Mouse (Mus musculus) heart, embryonic 10.5 days (tissue): ENCODE results near the gene Etv2. TPM values are rescaled to one million over a fixed set of nuclear protein-coding genes. Genes with fewer than 3 reads are reported as not detected.

Experiments used
- DNase-seq: peaks from one replicate; pipeline ENCODE4 v3.0.0-alpha.2; 2017; ENCODE audit warnings: low spot score
- H3K27ac ChIP-seq: fragments of 300-500 bp; sonication (generic); 2 replicates; pipeline ENCODE4 v1.5.1; 2016; ENCODE audit warnings: mild to moderate bottlenecking
- H3K27me3 ChIP-seq: fragments of 300-500 bp; sonication (generic); 2 replicates; pipeline ENCODE4 v1.6.1; 2016; ENCODE audit warnings: mild to moderate bottlenecking; ENCODE audit not compliant: poor library complexity, insufficient read depth, severe bottlenecking
- H3K36me3 ChIP-seq: fragments of 300-500 bp; sonication (generic); 2 replicates; pipeline ENCODE4 v1.6.1; 2016; ENCODE audit warnings: mild to moderate bottlenecking, moderate library complexity
- H3K4me1 ChIP-seq: fragments of 300-500 bp; sonication (generic); 2 replicates; pipeline ENCODE4 v1.6.1; 2016; ENCODE audit warnings: mild to moderate bottlenecking
- H3K4me3 ChIP-seq: fragments of 300-500 bp; sonication (generic); 2 replicates; pipeline ENCODE4 v1.5.1; 2016; ENCODE audit warnings: mild to moderate bottlenecking, moderate library complexity
- H3K9me3 ChIP-seq: fragments of 300-500 bp; sonication (generic); 2 replicates; pipeline ENCODE4 v1.6.1; 2016; ENCODE audit warnings: mild to moderate bottlenecking, moderate library complexity
- WGBS: fragments of 180-500 bp; shearing (Covaris S2); methylation state at CpG from one replicate; pipeline ENCODE4 v1.1.7; 2016; 5-methylcytosine and 5-hydroxymethylcytosine counted together
- polyA plus RNA-seq: library from polyadenylated mRNA; unstranded; fragments of >200 nt; fragmentation: Nextera tagmentation; extraction: Ambion mirVana; gene quantifications from 2 replicates; pipeline ENCODE4 v1.2.1, GENCODE M21; 2016

Gene Etv2
- polyA plus RNA-seq, 1 experiment from 2014 or later, result 5.9 TPM

GRCm38 (mm10) chr7:30633762-30634412 lies 1.8 kb downstream of the Etv2 start:
- 12% methylated on average over 27 of the region's 27 CpGs for WGBS
- H3K27ac ChIP-seq, result no peak overlapping the region
- H3K4me3 ChIP-seq, result peak overlapping the region; percentile 53
- H3K4me1 ChIP-seq, result peaks cover 35% of the 10 kb centered on the region
- no peaks in the 10 kb centered on the region for H3K36me3 ChIP-seq
- H3K27me3 ChIP-seq, result peaks cover 59% of the 10 kb centered on the region
- no peak for DNase-seq
- no peaks in the 10 kb centered on the region for H3K9me3 ChIP-seq

- Histone ChIP-seq H3K9me3 (no peaks in the 10 kb centered on the region), H3K27me3 (peaks cover 32% of the 10 kb centered on the region), H3K4me3 (no peak overlapping the region), H3K27ac (no peak overlapping the region), H3K4me1 (peaks cover 18% of the 10 kb centered on the region), H3K36me3 (peaks cover 7% of the 10 kb centered on the region)
- DNase-seq, result no peak
These were observed 6.6 kb downstream of the Etv2 start for GRCm38 (mm10) chr7:30629013-30629412.

GRCm38 (mm10) chr7:30626647-30627046 lies 9.0 kb downstream of the Etv2 start:
- peaks cover 9% of the 10 kb centered on the region; the same call in 1 of the 2 replicates for H3K27me3 ChIP-seq
- H3K4me1 ChIP-seq, result peaks cover 22% of the 10 kb centered on the region
- no peak for DNase-seq
- H3K9me3 ChIP-seq, result no peaks in the 10 kb centered on the region
- 78% methylated on average over 5 of the region's 5 CpGs for WGBS
- peak overlapping the region; percentile 95; the same call in 1 of the 2 replicates for H3K4me3 ChIP-seq
- H3K27ac ChIP-seq, result no peak overlapping the region; the same call in 1 of the 2 replicates
- peaks cover 30% of the 10 kb centered on the region for H3K36me3 ChIP-seq

GRCm38 (mm10) chr7:30625530-30626384 lies 9.9 kb downstream of the Etv2 start, which contains the start of gene Cox6b1:
Cox6b1 (minus strand) TSS chr7:30626151.
- peaks cover 36% of the 10 kb centered on the region for H3K36me3 ChIP-seq
- no peaks in the 10 kb centered on the region for H3K9me3 ChIP-seq
- peak within 1 kb of the TSS; percentile 95 for H3K4me3 ChIP-seq
- H3K27me3 ChIP-seq, result 0 out of 2 replicates have a peak, but pooled peaks cover 2% of the 10 kb centered on the region
- peaks cover 22% of the 10 kb centered on the region for H3K4me1 ChIP-seq
- H3K27ac ChIP-seq, result peak within 1 kb of the TSS; percentile 96
- WGBS, result 2% methylated on average over 44 of the region's 44 CpGs
- DNase-seq, result peak; percentile 97

GRCm38 (mm10) chr7:30619202-30619601 lies 16.4 kb downstream of the Etv2 start:
- Histone ChIP-seq H3K4me1 (peaks cover 11% of the 10 kb centered on the region), H3K36me3 (peaks cover 81% of the 10 kb centered on the region), H3K27me3 (no peaks in the 10 kb centered on the region), H3K27ac (no peak overlapping the region), H3K9me3 (no peaks in the 10 kb centered on the region), H3K4me3 (no peak overlapping the region)
- DNase-seq, result no peak
- WGBS, result 83% methylated on average over 3 of the region's 3 CpGs

GRCm38 (mm10) chr7:30618658-30619057 lies 17.0 kb downstream of the Etv2 start:
- 96% methylated on average over 9 of the region's 9 CpGs for WGBS
- Histone ChIP-seq H3K9me3 (no peaks in the 10 kb centered on the region), H3K4me1 (peaks cover 13% of the 10 kb centered on the region), H3K27ac (no peak overlapping the region), H3K36me3 (peaks cover 76% of the 10 kb centered on the region), H3K27me3 (no peaks in the 10 kb centered on the region), H3K4me3 (no peak overlapping the region)
- no peak for DNase-seq

GRCm38 (mm10) chr7:30615049-30615760 lies 20.4 kb downstream of the Etv2 start:
- WGBS, result 52% methylated on average over 5 of the region's 5 CpGs
- Histone ChIP-seq H3K4me1 (peaks cover 9% of the 10 kb centered on the region; the same call in 1 of the 2 replicates), H3K27ac (no peak overlapping the region), H3K36me3 (peaks cover 49% of the 10 kb centered on the region), H3K4me3 (no peak overlapping the region), H3K27me3 (no peaks in the 10 kb centered on the region), H3K9me3 (no peaks in the 10 kb centered on the region)
- no peak for DNase-seq

- WGBS, result 71% methylated on average over 2 of the region's 2 CpGs
- no peak overlapping the region for H3K27ac ChIP-seq
- H3K4me1 ChIP-seq, result peaks cover 16% of the 10 kb centered on the region
- DNase-seq, result no peak
- peaks cover 43% of the 10 kb centered on the region for H3K36me3 ChIP-seq
- no peaks in the 10 kb centered on the region for H3K27me3 ChIP-seq
- no peak overlapping the region for H3K4me3 ChIP-seq
- H3K9me3 ChIP-seq, result no peaks in the 10 kb centered on the region
These were observed 21.2 kb downstream of the Etv2 start for GRCm38 (mm10) chr7:30614454-30614853.

GRCm38 (mm10) chr7:30613529-30614112 lies 22.0 kb downstream of the Etv2 start:
- H3K27ac ChIP-seq, result no peak overlapping the region
- H3K36me3 ChIP-seq, result peaks cover 35% of the 10 kb centered on the region
- 22% methylated on average over 14 of the region's 14 CpGs for WGBS
- H3K4me1 ChIP-seq, result peaks cover 17% of the 10 kb centered on the region
- no peak for DNase-seq
- H3K9me3 ChIP-seq, result no peaks in the 10 kb centered on the region
- H3K4me3 ChIP-seq, result no peak overlapping the region
- H3K27me3 ChIP-seq, result peaks cover 1% of the 10 kb centered on the region; the same call in 1 of the 2 replicates

GRCm38 (mm10) chr7:30612654-30613402 lies 22.8 kb downstream of the Etv2 start, which contains the start of gene Upk1a:
Upk1a (minus strand) TSS chr7:30612847.
- WGBS, result 84% methylated on average over 8 of the region's 8 CpGs
- H3K27ac ChIP-seq, result no peak within 1 kb of the TSS
- H3K4me3 ChIP-seq, result no peak within 1 kb of the TSS
- H3K4me1 ChIP-seq, result peaks cover 17% of the 10 kb centered on the region
- no peaks in the 10 kb centered on the region for H3K9me3 ChIP-seq
- H3K27me3 ChIP-seq, result peaks cover 3% of the 10 kb centered on the region; the same call in 1 of the 2 replicates
- no peak for DNase-seq
- H3K36me3 ChIP-seq, result peaks cover 27% of the 10 kb centered on the region

GRCm38 (mm10) chr7:30610043-30610442 lies 25.6 kb downstream of the Etv2 start:
- DNase-seq, result no peak
- H3K27me3 ChIP-seq, result peaks cover 9% of the 10 kb centered on the region; the same call in 1 of the 2 replicates
- peaks cover 17% of the 10 kb centered on the region for H3K4me1 ChIP-seq
- H3K27ac ChIP-seq, result 0 out of 2 replicates have a peak overlapping the region, but pooled peaks have one; percentile 26
- 37% methylated on average over 7 of the region's 7 CpGs for WGBS
- 0 out of 2 replicates have a peak overlapping the region, but pooled peaks have one; percentile 0 for H3K4me3 ChIP-seq
- H3K36me3 ChIP-seq, result peaks cover 2% of the 10 kb centered on the region; the same call in 1 of the 2 replicates
- no peaks in the 10 kb centered on the region for H3K9me3 ChIP-seq

GRCm38 (mm10) chr7:30608476-30608875 lies 27.2 kb downstream of the Etv2 start:
- no peaks in the 10 kb centered on the region for H3K9me3 ChIP-seq
- H3K4me3 ChIP-seq, result no peak overlapping the region
- WGBS, result 49% methylated on average over 16 of the region's 16 CpGs
- H3K4me1 ChIP-seq, result peaks cover 14% of the 10 kb centered on the region
- no peak overlapping the region for H3K27ac ChIP-seq
- H3K36me3 ChIP-seq, result no peaks in the 10 kb centered on the region
- peaks cover 9% of the 10 kb centered on the region; the same call in 1 of the 2 replicates for H3K27me3 ChIP-seq
- no peak for DNase-seq
